Mouse (Mus musculus) G1E (cell line): ENCODE data around the gene Aup1.

Experiments
- CTCF ChIP-seq: IDR thresholded peaks from 2 replicates; pipeline ENCODE4 v1.5.1; 2012; ENCODE audit warnings: low read depth, low read length, inconsistent platforms, mixed read lengths
- POLR2AphosphoS5 ChIP-seq: IDR thresholded peaks from 2 replicates; pipeline ENCODE4 v1.6.1; 2012; ENCODE audit warnings: low read depth, low read length, inconsistent platforms; ENCODE audit not compliant: insufficient replicate concordance
- TAL1 ChIP-seq: conservative IDR thresholded peaks from 2 replicates; pipeline ENCODE4 v1.6.1; 2012; ENCODE audit warnings: low read depth, low read length, inconsistent platforms, mixed read lengths

DNA sequence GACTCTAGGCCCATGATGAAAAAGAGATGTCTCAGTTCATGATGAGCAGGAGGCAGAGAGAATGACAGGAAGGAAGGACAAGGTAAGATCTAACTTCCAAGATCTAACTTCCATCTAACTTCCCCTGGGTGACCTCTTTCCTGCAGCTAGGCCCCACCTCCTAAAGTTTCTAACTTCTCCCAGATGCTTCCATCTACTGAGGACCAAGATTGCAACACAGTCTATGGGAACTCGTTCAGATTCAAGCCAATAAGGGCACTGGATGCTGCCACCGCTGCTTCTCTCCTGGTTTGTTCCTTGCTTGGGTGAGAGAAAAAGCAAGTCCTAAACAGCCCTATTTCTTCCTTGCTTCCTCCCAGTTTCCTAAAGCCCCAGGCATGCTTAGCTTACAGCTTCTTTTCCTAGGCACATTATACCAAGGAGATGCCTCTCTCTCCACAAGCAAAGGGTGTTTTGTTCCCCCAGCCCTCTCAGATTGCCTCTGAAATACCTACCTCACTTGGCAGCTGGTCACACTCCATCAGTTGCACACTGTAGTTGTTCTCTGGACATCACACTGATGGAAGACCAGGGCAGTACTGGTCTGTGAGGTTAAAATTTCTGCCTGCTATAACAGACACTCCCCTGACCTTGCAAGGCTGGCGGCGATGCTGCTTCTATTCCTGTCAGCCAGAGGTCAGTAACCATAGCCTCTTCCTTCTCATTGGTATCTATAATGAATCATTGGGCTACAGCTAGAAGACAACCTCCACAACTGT is 33.3 kb upstream of the Aup1 start:
- TF ChIP-seq CTCF (no peak), POLR2AphosphoS5 (no peak), TAL1 (no peak)
